Mouse (Mus musculus) cerebellum, adult 2 months (tissue): Measurements from ENCODE around the gene Shisa7.
"Not testable (repeated sequence)": the region's sequence is repeated elsewhere in the genome, so short reads cannot be mapped to it uniquely, and the experiment has no call there.

Experiments
- CTCF ChIP-seq: fragments of 200-500 bp; IDR thresholded peaks from 2 replicates; pipeline ENCODE4 v1.5.1; 2011; ENCODE audit warnings: low read depth, mild to moderate bottlenecking, control low read depth, low read length, moderate library complexity, borderline replicate concordance; ENCODE audit not compliant: insufficient read depth
- POLR2A ChIP-seq: fragments of 200-500 bp; IDR thresholded peaks from 2 replicates; pipeline ENCODE4 v1.6.1; 2011; ENCODE audit warnings: low read length, control low read depth, borderline replicate concordance; ENCODE audit not compliant: insufficient read depth

DNA sequence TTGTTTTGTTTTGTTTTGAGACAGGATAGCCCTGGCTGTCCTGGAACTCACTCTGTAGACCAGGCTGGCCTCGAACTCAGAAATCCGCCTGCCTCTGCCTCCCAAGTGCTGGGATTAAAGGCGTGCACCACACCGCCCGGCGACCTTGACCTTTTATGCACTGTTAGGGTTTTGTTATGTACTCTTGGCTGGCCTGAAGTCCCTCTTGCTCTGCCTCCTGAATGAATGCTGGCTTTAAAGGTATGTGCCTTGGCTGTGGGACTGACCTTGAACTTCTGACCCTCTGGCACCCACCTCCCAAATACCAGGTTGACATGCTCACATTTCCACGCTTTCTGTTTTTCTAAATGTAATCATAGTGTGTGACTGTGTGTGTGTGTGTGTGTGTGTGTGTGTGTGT is 23.6 kb downstream of the Shisa7 start:
- TF ChIP-seq CTCF, POLR2A: not testable (repeated sequence)
